Mouse (Mus musculus) frontal cortex, postnatal 10 days (tissue): ENCODE data around the gene Gm11096.

ENCODE experiments used
- DNase-seq, 2 experiments: peaks; one replicate each; pipeline ENCODE4 v3.0.0; 2022; ENCODE audit warnings: low spot score in 2 of 2, mixed read lengths in 1 of 2

Gm11096 gene

DNA sequence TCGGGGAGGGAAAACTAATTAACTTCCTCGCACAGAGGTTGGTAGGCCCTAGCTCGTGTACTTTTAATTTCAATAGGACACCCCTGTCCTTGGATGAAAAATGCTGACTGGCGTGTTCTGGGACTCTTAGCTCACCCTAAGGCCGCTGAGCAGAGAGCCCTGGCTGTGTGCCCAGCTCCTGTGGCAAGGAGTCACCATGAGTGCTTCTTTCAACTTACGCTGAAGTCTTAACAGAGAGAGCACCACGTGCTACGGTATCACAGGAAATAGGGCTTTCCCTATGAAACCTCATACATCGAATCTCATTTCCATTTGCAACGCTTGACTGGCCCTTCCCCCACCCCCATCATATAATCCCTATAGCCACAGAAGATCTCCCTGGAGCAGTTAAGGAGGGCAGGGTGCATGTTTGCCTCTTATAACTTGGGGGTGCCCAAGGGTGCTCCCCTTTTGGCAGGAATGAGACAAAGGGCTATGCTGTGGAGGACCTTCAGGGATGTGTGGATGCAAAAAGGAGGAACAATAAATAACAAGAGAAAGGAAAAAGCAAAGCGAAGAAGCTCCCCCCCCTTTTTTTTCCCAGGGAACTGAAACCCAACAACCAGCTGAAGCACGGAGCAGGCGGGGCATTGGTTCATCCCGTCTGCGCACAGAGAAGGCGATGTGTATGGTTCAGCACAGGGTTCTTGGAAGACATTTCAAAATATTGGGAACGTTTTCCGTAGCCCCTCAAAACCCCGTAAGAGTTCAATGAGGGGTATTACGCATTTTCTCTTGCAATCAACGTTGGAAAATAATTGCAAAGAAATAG, 39.0 kb downstream of the Gm11096 start:
- DNase-seq: peak; percentile 22 to 26

DNA sequence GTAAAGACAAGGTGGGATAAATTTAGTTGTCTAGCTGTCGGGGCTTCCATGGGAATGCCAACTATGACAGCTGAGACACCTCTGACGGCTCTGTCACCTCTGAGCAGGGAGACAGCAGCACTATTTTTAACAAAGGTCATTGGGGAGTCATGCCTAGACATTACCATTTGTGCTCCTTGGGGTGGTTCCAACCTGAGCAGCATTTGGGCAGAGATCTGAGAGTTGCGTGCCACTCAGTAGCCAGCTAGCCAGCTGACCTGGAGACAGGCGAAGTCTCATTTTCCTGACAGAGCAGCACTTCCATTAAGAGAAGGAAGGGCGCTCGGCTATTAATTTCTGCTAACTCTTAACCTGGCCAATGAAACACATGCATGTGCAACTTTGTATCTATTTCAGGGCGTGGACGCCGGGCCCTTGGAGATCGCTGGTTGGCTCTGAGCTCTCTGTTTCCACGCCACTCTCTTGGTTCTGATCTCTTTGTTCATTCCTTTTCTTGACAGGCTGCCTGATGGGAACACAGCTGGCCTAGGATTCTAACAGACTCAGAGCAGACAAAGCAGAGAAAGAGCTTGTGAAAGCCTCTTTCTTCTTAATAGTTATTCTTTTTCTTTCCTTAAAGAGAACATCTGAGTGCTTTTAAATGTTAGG, 40.4 kb downstream of the Gm11096 start:
- DNase-seq: no peak

GRCm38 (mm10) chr17:81486388-81486787, 44.8 kb downstream of the Gm11096 start:
- no peak for DNase-seq
